Mouse (Mus musculus) layer of hippocampus, postnatal 14 days (tissue): ENCODE data around the gene 1500009C09Rik. TPM values are rescaled to one million over a fixed set of nuclear protein-coding genes. Genes with fewer than 3 reads are reported as not detected.

Source experiments
- DNase-seq, 2 experiments: peaks; one replicate each; pipeline ENCODE4 v3.0.0; 2021 to 2022; ENCODE audit warnings: low spot score in 2 of 2, mixed read lengths in 1 of 2
- total RNA-seq, 2 experiments: library from RNA; stranded (reverse); gene quantifications; 2 replicates each; pipeline ENCODE4 v1.2.3; 2021

Gene 1500009C09Rik
- total RNA-seq, 2 experiments from 2014 or later: 89.4 to 94.8 TPM

DNA sequence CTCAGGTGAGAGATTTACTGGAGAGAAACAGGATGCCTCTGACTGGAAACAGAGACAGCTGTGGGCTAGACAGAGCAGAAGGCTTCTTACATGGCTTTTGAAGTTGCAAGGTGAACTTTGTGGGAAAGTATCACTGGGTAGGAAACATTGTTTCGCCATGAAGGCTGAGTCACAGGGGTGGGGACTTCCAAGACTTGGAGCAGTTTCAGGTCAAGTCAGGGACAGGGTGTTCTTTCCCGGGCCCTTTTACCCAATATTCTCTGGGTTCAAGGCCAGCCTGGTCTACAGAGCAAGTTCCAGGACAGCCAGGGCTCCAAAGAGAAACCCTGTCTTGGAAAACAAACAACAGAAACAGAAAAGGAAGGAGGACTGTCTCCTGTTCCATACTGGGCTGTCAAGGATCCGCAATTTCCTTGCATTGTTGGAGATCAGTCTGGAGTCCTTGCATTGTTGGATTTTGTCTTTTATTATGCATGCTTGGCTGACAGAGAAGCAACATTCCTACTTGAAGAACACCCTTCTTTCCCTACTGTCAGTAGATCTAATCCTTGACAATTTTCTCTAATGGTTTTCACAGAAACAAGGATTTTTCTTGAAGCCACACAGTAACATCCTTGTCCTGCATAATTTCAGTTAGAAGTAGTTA is 4.9 kb upstream of the 1500009C09Rik start:
- no peak for DNase-seq

DNA sequence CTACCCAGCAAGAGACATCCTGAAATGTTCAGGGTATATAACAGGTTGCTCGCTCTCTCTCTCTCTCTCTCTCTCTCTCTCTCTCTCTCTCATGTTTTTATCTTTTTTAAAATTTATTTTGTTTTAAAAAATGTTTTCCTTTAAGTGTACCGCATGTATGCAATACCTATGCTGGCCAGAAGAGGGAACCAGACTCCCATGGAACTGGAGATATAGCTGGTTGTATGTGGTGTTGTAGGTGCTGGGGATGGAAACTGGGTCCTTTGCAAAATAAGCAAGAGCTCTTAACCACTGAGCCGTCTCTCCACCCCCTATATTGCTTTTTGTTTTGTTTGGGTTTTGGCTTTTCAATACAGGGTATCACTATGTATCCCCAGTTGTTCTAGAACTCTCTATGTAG is 618 bp upstream of the 1500009C09Rik start:
- DNase-seq: no peak

GRCm38 (mm10) chr15:82255248-82255647 is 3.1 kb downstream of the 1500009C09Rik start:
- DNase-seq: no peak

GRCm38 (mm10) chr15:82255944-82256383 is 3.8 kb downstream of the 1500009C09Rik start:
- DNase-seq: peak; percentile 87 to 94

DNA sequence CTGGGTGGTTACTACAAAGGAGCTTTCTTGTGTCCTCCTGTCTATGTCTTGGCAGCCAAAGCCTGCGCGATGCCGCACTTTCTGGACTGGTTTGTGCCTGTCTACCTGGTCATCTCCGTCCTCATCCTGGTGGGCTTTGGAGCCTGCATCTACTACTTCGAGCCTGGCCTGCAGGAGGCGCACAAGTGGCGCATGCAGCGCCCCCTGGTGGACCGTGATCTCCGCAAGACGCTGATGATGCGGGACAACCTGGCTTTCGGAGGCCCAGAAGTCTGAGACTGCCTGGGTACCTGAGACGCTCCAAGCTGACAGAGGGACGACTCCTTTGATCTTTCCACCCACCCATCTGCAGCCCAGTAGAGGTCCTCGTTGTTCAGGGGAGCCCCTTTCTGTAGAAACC is 7.3 kb downstream of the 1500009C09Rik start:
- peak; percentile 74 to 75 for DNase-seq

DNA sequence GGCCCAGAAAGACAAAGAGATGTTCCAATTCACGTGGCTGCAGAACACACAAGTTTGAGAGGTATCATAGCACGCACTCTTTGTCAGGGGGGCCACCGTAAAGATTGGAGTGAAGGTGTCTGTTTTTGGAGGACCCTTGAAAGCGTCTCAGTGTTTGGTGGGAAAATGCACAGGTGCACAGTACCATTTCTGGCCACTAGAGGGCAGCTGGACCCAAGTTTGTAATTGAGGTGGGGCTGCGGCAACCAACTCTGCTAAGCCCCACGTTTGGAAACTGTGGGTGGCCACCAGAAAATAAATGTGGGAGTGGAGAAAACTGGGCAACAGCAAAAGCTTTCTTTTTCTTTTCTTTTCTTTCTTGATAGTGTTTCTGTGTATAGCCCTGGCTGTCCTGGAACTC is 14.2 kb downstream of the 1500009C09Rik start:
- peak; percentile 69 to 71 for DNase-seq

GRCm38 (mm10) chr15:82268185-82268584 is 16.0 kb downstream of the 1500009C09Rik start:
- peak; percentile 52 to 63 for DNase-seq

DNA sequence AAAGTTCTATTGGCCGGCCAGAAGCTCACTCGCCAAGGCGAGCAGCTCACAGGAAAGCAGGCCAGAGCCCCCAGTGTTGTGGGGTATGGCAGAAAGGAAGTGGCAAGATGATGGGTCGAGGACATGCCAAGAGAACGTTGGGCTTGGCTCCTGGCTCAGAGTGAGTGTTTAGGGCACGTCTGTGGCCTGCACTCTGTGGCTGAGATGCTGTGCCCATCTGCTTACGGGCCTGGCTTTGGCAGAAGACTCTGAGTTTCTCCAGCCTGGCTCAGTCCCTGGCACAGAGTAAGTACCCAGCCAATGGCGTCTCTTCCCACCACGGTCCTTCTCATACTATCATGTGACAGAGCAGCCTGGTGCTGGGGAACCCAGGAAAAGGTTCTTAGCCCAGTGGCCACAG is 16.6 kb downstream of the 1500009C09Rik start:
- DNase-seq: no peak

- DNase-seq: peak; percentile 61 to 74
Observed at GRCm38 (mm10) chr15:82271201-82271600, 19.0 kb downstream of the 1500009C09Rik start.

- no peak for DNase-seq
Observed at GRCm38 (mm10) chr15:82272295-82272694, 20.1 kb downstream of the 1500009C09Rik start.

DNA sequence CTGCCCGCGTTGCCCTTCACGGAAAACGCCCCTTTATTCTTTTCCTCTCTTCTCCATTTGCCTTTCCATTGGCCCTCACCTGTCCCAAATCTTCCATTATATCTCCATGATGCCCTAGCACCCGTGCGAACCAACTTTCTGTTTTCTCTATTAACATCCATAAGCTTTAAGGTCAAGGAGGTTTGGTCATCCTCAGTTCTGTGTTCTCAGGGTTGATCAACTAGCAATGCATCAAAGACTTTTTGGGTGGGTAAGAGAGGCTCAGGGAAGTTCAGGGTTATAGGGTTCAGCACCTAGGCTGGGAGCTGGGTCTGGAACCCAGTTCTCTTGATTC is 22.4 kb downstream of the 1500009C09Rik start, which contains the start of gene Sept3:
Gene Sept3 (plus strand): TSS at position 301 of the 334 bp plus-strand sequence.
- no peak for DNase-seq

GRCm38 (mm10) chr15:82274927-82275901 is 23.0 kb downstream of the 1500009C09Rik start:
- DNase-seq: peak; percentile 78 to 79

DNA sequence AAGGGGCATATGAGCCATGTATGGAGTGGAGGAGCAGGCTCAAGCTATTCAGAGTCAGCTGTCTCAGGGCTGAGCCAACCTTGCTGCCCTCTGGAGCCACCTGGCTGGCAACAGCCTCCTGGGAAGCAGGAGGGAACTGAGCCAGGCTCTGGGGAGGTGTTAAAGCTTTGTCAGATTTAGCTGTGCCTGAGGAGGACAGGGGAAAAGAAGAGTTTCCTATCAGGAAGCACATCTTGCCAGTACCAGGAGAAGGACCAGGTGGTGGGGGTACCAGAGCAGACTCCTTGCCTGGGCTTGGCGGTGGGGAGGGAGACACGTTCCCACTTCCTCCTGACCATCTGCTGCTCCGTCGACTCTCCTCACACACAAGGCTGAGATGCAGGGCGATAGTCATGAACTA is 25.4 kb downstream of the 1500009C09Rik start:
- DNase-seq: no peak

DNA sequence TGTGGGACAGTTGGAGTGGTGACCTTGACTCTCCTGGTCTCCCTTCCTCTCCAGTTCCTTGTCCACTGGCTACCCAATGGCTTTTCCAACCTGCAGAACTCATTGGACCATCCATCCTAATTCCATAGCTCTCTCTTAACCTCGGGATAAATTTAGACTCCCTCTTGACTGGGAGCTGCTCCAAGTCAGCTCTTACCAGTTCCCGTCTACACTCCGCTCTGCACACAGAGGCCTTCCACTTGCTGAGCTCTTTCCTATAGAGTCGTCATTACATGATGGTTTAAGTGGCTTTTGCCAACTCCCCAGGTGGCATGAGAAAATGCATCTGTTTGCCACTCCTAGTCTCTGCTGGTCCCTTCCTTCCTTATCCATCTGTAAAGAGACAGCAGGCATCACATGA is 28.4 kb downstream of the 1500009C09Rik start:
- DNase-seq: peak in 1 of 2 experiments; percentile 6

DNA sequence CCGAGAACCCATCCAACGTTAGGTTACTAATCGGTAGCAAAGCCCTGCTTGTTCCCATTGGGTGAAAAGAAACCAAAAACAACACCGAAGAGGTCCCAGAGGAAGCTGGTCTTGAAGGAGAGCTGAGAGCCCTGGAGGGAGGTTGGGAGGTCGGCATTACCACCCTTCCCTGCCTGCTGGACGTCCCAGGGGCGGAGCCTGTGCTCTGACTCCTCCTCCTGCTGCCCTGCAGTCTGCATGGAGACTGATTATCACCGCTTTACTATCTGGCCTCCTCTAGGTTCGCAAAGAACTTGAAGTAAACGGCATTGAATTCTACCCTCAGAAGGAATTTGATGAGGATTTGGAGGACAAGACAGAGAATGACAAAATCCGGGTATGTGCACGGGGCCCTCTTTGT is 34.0 kb downstream of the 1500009C09Rik start:
- DNase-seq: no peak

GRCm38 (mm10) chr15:82290252-82290651 is 38.1 kb downstream of the 1500009C09Rik start:
- no peak for DNase-seq

DNA sequence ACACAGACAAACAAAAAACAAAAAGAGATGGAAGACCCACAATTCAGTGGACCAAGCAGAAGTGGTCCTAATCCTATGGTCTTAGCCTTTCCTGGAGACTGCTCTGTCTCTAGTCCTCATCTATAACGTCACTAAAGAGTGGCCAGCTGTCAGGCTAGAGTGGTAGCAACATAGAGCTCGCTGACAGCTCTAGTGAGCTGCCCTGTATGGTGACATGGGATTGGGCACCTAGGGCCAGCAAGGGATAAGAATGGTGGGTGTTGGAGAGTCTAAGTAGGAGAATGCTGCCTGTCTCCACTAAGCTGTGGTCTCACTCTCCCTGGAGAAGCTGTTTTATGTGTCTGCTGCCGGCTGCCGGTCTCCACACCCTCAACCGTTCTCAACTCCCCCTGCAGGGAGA is 40.7 kb downstream of the 1500009C09Rik start:
- no peak for DNase-seq

- no peak for DNase-seq
Observed at GRCm38 (mm10) chr15:82293271-82293711, 41.1 kb downstream of the 1500009C09Rik start.

DNA sequence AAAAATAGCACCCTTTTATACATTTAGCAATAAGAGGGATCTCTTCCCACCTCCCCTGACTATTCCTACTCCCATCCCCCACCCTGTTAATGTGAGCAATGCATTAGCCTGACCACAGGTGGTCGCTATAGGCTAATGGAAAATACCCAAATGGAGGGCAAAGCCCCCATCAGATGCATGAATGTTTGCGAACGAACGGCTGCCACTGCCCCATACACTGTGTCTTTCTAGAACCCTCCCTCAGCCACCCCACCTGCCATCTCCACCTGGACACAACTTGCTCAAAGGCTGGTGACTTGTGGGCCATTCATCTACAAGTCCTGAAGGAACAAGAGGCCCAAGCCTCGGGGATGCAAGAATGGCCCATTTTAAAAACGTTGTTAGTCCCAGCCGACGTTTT is 41.9 kb downstream of the 1500009C09Rik start:
- peak in 1 of 2 experiments; percentile 64 for DNase-seq

- DNase-seq: no peak
Observed at GRCm38 (mm10) chr15:82298764-82299561, 46.8 kb downstream of the 1500009C09Rik start, which contains the start of gene Wbp2nl. TSS of gene Wbp2nl (plus strand) at chr15:82298954.

DNA sequence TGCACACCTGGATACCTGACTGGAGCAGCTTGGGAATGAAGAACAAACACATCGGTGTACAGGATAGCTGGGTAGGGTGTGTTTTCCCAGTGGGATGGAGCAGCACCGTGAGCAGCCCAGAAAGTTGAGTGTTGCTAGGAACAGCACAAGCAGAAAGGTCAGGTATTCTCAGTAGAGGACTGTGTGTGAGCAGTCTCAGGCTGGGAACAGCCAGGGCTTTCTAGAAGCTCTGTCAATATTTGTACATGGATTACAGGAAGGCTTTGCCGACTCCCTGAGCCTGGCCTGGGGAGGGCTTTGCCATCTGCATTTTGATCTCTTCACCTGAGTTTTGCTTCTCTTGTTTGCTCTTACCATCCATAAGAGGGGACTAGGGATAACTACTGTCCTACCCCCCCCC is 54.9 kb downstream of the 1500009C09Rik start:
- no peak for DNase-seq
